Mouse (Mus musculus): ENCODE results near the gene Dnaja1. TPM values are rescaled to one million over a fixed set of nuclear protein-coding genes. Genes with fewer than 3 reads are reported as not detected.

The Dnaja1 gene
- 665 and 708 TPM in 2 replicates for polyA plus RNA-seq (2014; fragmentation: Nextera tagmentation; extraction: Ambion mirVana)

- H3K4me3 ChIP-seq (ENCODE audit: low read depth, low read length) = peak within 1 kb of the TSS; percentile 88
- DNase-seq (ENCODE audit: low spot score) = peak; percentile 96
These were observed at the start of gene Dnaja1 for GRCm38 (mm10) chr4:40722011-40722666. TSS of gene Dnaja1 (plus strand) at chr4:40722150.

GRCm38 (mm10) chr4:40673526-40673925 is 48.4 kb upstream of the Dnaja1 start:
- no peak overlapping the region for H3K4me2 ChIP-seq (ENCODE audit: low read depth, low read length)
- no peak for ATAC-seq (replicated peaks; ENCODE audit: insufficient number of reproducible peaks, low FRiP score, low TSS enrichment, low read depth)
- H3K27me3 ChIP-seq (ENCODE audit: control insufficient read depth, insufficient read depth, low read length) = no peaks in the 10 kb centered on the region
- H3K4me1 ChIP-seq (ENCODE audit: control insufficient read depth, insufficient read depth, low read length) = no peaks in the 10 kb centered on the region
- 87% methylated on average over 5 of the region's 5 CpGs for WGBS
- no peak overlapping the region for H3K4me3 ChIP-seq (ENCODE audit: low read depth, low read length)
- no peak overlapping the region for H3K27ac ChIP-seq (replicated peaks; ENCODE audit: low read depth, low read length)
- no peak overlapping the region for H3K9ac ChIP-seq (replicated peaks; ENCODE audit: low read length)
- no peak for DNase-seq (ENCODE audit: low spot score)
- H3K9me3 ChIP-seq (replicated peaks; ENCODE audit: control insufficient read depth, low read length) = no peaks in the 10 kb centered on the region
- H3K36me3 ChIP-seq (replicated peaks; ENCODE audit: control insufficient read depth, insufficient read depth, low read depth, low read length) = no peaks in the 10 kb centered on the region

More at GRCm38 (mm10) chr4:40722011-40722666, at the start of gene Dnaja1:
- peaks cover 3% of the 10 kb centered on the region; the same call in 1 of the 2 replicates for H3K36me3 ChIP-seq (replicated peaks; ENCODE audit: control insufficient read depth, insufficient read depth, low read depth, low read length)
- peak within 1 kb of the TSS; percentile 51 for H3K4me2 ChIP-seq (ENCODE audit: low read depth, low read length)
- peak; percentile 90 for ATAC-seq (replicated peaks; ENCODE audit: insufficient number of reproducible peaks, low FRiP score, low TSS enrichment, low read depth)
- no peaks in the 10 kb centered on the region for H3K27me3 ChIP-seq (ENCODE audit: control insufficient read depth, insufficient read depth, low read length)
- H3K9ac ChIP-seq (replicated peaks; ENCODE audit: low read length) = peak within 1 kb of the TSS; percentile 98
- no peaks in the 10 kb centered on the region for H3K9me3 ChIP-seq (replicated peaks; ENCODE audit: control insufficient read depth, low read length)
- no peaks in the 10 kb centered on the region for H3K4me1 ChIP-seq (ENCODE audit: control insufficient read depth, insufficient read depth, low read length)
- WGBS = under 1% methylated on average over 47 of the region's 54 CpGs
- H3K27ac ChIP-seq (replicated peaks; ENCODE audit: low read depth, low read length) = peak within 1 kb of the TSS; percentile 99

- Histone ChIP-seq H3K4me1 (ENCODE audit: control insufficient read depth, insufficient read depth, low read length) (no peaks in the 10 kb centered on the region), H3K4me3 (ENCODE audit: low read depth, low read length) (no peak overlapping the region), H3K27ac (replicated peaks; ENCODE audit: low read depth, low read length) (no peak overlapping the region), H3K36me3 (replicated peaks; ENCODE audit: control insufficient read depth, insufficient read depth, low read depth, low read length) (no peaks in the 10 kb centered on the region), H3K9me3 (replicated peaks; ENCODE audit: control insufficient read depth, low read length) (no peaks in the 10 kb centered on the region), H3K9ac (replicated peaks; ENCODE audit: low read length) (no peak overlapping the region), H3K27me3 (ENCODE audit: control insufficient read depth, insufficient read depth, low read length) (no peaks in the 10 kb centered on the region), H3K4me2 (ENCODE audit: low read depth, low read length) (no peak overlapping the region)
- no peak for ATAC-seq (replicated peaks; ENCODE audit: insufficient number of reproducible peaks, low FRiP score, low TSS enrichment, low read depth)
- no peak for DNase-seq (ENCODE audit: low spot score)
- WGBS = 12% methylated on average over 14 of the region's 14 CpGs
These were observed 45.6 kb upstream of the Dnaja1 start for GRCm38 (mm10) chr4:40676338-40676737.

GRCm38 (mm10) chr4:40677132-40677531 is 44.8 kb upstream of the Dnaja1 start:
- Histone ChIP-seq H3K4me2 (ENCODE audit: low read depth, low read length) (no peak overlapping the region), H3K36me3 (replicated peaks; ENCODE audit: control insufficient read depth, insufficient read depth, low read depth, low read length) (no peaks in the 10 kb centered on the region), H3K9me3 (replicated peaks; ENCODE audit: control insufficient read depth, low read length) (no peaks in the 10 kb centered on the region), H3K9ac (replicated peaks; ENCODE audit: low read length) (no peak overlapping the region), H3K4me3 (ENCODE audit: low read depth, low read length) (no peak overlapping the region), H3K27ac (replicated peaks; ENCODE audit: low read depth, low read length) (no peak overlapping the region), H3K4me1 (ENCODE audit: control insufficient read depth, insufficient read depth, low read length) (no peaks in the 10 kb centered on the region), H3K27me3 (ENCODE audit: control insufficient read depth, insufficient read depth, low read length) (no peaks in the 10 kb centered on the region)
- ATAC-seq (replicated peaks; ENCODE audit: insufficient number of reproducible peaks, low FRiP score, low TSS enrichment, low read depth) (no peak), DNase-seq (ENCODE audit: low spot score) (peak; percentile 28)
- 40% methylated on average over 4 of the region's 5 CpGs for WGBS

GRCm38 (mm10) chr4:40680250-40680860 is 41.6 kb upstream of the Dnaja1 start:
- no peaks in the 10 kb centered on the region for H3K9me3 ChIP-seq (replicated peaks; ENCODE audit: control insufficient read depth, low read length)
- no peak overlapping the region for H3K4me2 ChIP-seq (ENCODE audit: low read depth, low read length)
- 50% methylated on average over 5 of the region's 5 CpGs for WGBS
- no peaks in the 10 kb centered on the region for H3K4me1 ChIP-seq (ENCODE audit: control insufficient read depth, insufficient read depth, low read length)
- no peaks in the 10 kb centered on the region for H3K36me3 ChIP-seq (replicated peaks; ENCODE audit: control insufficient read depth, insufficient read depth, low read depth, low read length)
- DNase-seq (ENCODE audit: low spot score) (peak; percentile 79), ATAC-seq (replicated peaks; ENCODE audit: insufficient number of reproducible peaks, low FRiP score, low TSS enrichment, low read depth) (no peak)
- no peak overlapping the region for H3K4me3 ChIP-seq (ENCODE audit: low read depth, low read length)
- no peak overlapping the region for H3K9ac ChIP-seq (replicated peaks; ENCODE audit: low read length)
- no peak overlapping the region for H3K27ac ChIP-seq (replicated peaks; ENCODE audit: low read depth, low read length)
- no peaks in the 10 kb centered on the region for H3K27me3 ChIP-seq (ENCODE audit: control insufficient read depth, insufficient read depth, low read length)

GRCm38 (mm10) chr4:40681908-40682307 is 40.0 kb upstream of the Dnaja1 start:
- Histone ChIP-seq H3K4me2 (ENCODE audit: low read depth, low read length) (no peak overlapping the region), H3K4me3 (ENCODE audit: low read depth, low read length) (no peak overlapping the region), H3K9me3 (replicated peaks; ENCODE audit: control insufficient read depth, low read length) (no peaks in the 10 kb centered on the region), H3K36me3 (replicated peaks; ENCODE audit: control insufficient read depth, insufficient read depth, low read depth, low read length) (no peaks in the 10 kb centered on the region), H3K27me3 (ENCODE audit: control insufficient read depth, insufficient read depth, low read length) (no peaks in the 10 kb centered on the region), H3K9ac (replicated peaks; ENCODE audit: low read length) (no peak overlapping the region), H3K27ac (replicated peaks; ENCODE audit: low read depth, low read length) (no peak overlapping the region), H3K4me1 (ENCODE audit: control insufficient read depth, insufficient read depth, low read length) (no peaks in the 10 kb centered on the region)
- DNase-seq (ENCODE audit: low spot score) = peak; percentile 82
- 22% methylated on average over 3 of the region's 3 CpGs for WGBS
- ATAC-seq (replicated peaks; ENCODE audit: insufficient number of reproducible peaks, low FRiP score, low TSS enrichment, low read depth) = no peak

- Histone ChIP-seq H3K4me2 (ENCODE audit: low read depth, low read length) (no peak overlapping the region), H3K9me3 (replicated peaks; ENCODE audit: control insufficient read depth, low read length) (no peaks in the 10 kb centered on the region), H3K36me3 (replicated peaks; ENCODE audit: control insufficient read depth, insufficient read depth, low read depth, low read length) (no peaks in the 10 kb centered on the region), H3K4me3 (ENCODE audit: low read depth, low read length) (no peak overlapping the region), H3K9ac (replicated peaks; ENCODE audit: low read length) (no peak overlapping the region), H3K27ac (replicated peaks; ENCODE audit: low read depth, low read length) (no peak overlapping the region), H3K27me3 (ENCODE audit: control insufficient read depth, insufficient read depth, low read length) (no peaks in the 10 kb centered on the region), H3K4me1 (ENCODE audit: control insufficient read depth, insufficient read depth, low read length) (no peaks in the 10 kb centered on the region)
- ATAC-seq (replicated peaks; ENCODE audit: insufficient number of reproducible peaks, low FRiP score, low TSS enrichment, low read depth) (no peak), DNase-seq (ENCODE audit: low spot score) (no peak)
- 85% methylated on average over 5 of the region's 5 CpGs for WGBS
These were observed 39.6 kb upstream of the Dnaja1 start for GRCm38 (mm10) chr4:40682359-40682758.

GRCm38 (mm10) chr4:40683306-40683705 is 38.6 kb upstream of the Dnaja1 start:
- Histone ChIP-seq H3K9me3 (replicated peaks; ENCODE audit: control insufficient read depth, low read length) (no peaks in the 10 kb centered on the region), H3K27ac (replicated peaks; ENCODE audit: low read depth, low read length) (no peak overlapping the region), H3K4me1 (ENCODE audit: control insufficient read depth, insufficient read depth, low read length) (no peaks in the 10 kb centered on the region), H3K4me2 (ENCODE audit: low read depth, low read length) (no peak overlapping the region), H3K4me3 (ENCODE audit: low read depth, low read length) (no peak overlapping the region), H3K9ac (replicated peaks; ENCODE audit: low read length) (no peak overlapping the region), H3K36me3 (replicated peaks; ENCODE audit: control insufficient read depth, insufficient read depth, low read depth, low read length) (no peaks in the 10 kb centered on the region), H3K27me3 (ENCODE audit: control insufficient read depth, insufficient read depth, low read length) (no peaks in the 10 kb centered on the region)
- 84% methylated on average over 2 of the region's 2 CpGs for WGBS
- ATAC-seq (replicated peaks; ENCODE audit: insufficient number of reproducible peaks, low FRiP score, low TSS enrichment, low read depth) (no peak), DNase-seq (ENCODE audit: low spot score) (no peak)
